10 mouse cellular contexts compared by ENCODE assay signal in the genomic region with DNA sequence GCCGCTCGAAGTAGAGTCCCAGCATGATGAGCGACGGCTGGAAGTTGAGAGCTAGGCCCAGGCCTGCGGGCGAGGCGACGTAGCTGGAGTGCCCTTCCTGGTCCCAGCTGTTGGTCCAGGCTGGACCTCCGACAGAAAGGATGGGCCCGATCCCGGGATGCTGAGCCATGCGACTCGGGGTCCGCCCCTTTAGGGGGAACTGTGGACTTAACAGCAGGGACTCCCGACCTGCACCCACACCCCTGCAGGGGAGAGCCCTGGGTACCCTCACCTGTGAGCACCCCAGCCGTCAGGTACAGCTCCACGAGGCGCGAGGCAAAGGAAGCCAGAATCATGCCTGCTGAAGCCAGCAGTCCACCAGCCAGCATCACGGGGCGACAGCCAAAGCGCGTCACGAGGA. TPM values are rescaled to one million over a fixed set of nuclear protein-coding genes. Genes with fewer than 3 reads are reported as not detected.
DNase-seq lines count a peak whose midpoint lies in the region; ATAC-seq and TF ChIP-seq lines count a peak whose summit lies in the region.
"Had no signal": no experiment of that assay in that cellular context is flagged by ENCODE, and none has a peak within 500 bp of the region (broad histone marks: within the 10 kb centered on the region; RNA-seq: fewer than 3 reads in every experiment).

No protein-coding gene starts in this region.

- peak; percentile 30; the same call in 1 of the 2 replicates for ATAC-seq in kidney, postnatal 0 days (replicated peaks; ENCODE audit: low FRiP score, low read depth)
- no peak for ATAC-seq in forebrain, embryonic 11.5 days (replicated peaks; ENCODE audit: low FRiP score)
- no peak for ATAC-seq in neural tube, embryonic 14.5 days (ENCODE audit: low read depth)
- no peak for ATAC-seq in megakaryocyte progenitor cell, adult 5-6 weeks (replicated peaks; ENCODE audit: poor library complexity)
- no peak for ATAC-seq in inflammation-experienced regulatory T-cells, adult 6 months

- intact Hi-C loops in left cerebral cortex, postnatal 4 days (cut with DNase I), result no loop called here

- no peaks in the 10 kb centered on the region for H3K9me3 ChIP-seq in kidney, postnatal 0 days (replicated peaks; ENCODE audit: low read length)
- no peaks in the 10 kb centered on the region for H3K9me3 ChIP-seq in forebrain, embryonic 11.5 days (ENCODE audit: control insufficient read depth, low read length)
- H3K9me3 ChIP-seq in limb, embryonic 10.5 days (replicated peaks), result no peaks in the 10 kb centered on the region
- H3K9me3 ChIP-seq in neural tube, embryonic 14.5 days (ENCODE audit: control insufficient read depth, low read length), result no peaks in the 10 kb centered on the region

- DNase-seq in kidney, postnatal 0 days (ENCODE audit: low spot score), result no peak
- no peak for DNase-seq in kidney, adult 18-20 months
- DNase-seq in forebrain, embryonic 11.5 days (ENCODE audit: low spot score), result no peak
- DNase-seq in limb, embryonic 10.5 days (ENCODE audit: low spot score), result no peak
- no peak for DNase-seq in left cerebral cortex, postnatal 4 days

- WGBS in kidney, postnatal 0 days, result 35% methylated on average over 24 of the region's 24 CpGs
- 27% methylated on average over 24 of the region's 24 CpGs for WGBS in forebrain, embryonic 11.5 days
- 33% methylated on average over 24 of the region's 24 CpGs for WGBS in limb, embryonic 10.5 days
- WGBS in neural tube, embryonic 14.5 days, result 27% methylated on average over 23 of the region's 24 CpGs

- peaks cover 13% of the 10 kb centered on the region; the same call in 1 of the 2 replicates for H3K36me3 ChIP-seq in kidney, postnatal 0 days (ENCODE audit: insufficient read depth, low read length)
- no peaks in the 10 kb centered on the region; the same call in 1 of the 2 replicates for H3K36me3 ChIP-seq in forebrain, embryonic 11.5 days (ENCODE audit: control insufficient read depth, insufficient read depth, low read length)
- peaks cover 17% of the 10 kb centered on the region for H3K36me3 ChIP-seq in limb, embryonic 10.5 days
- peaks cover 13% of the 10 kb centered on the region; the same call in 1 of the 2 replicates for H3K36me3 ChIP-seq in neural tube, embryonic 14.5 days (ENCODE audit: control insufficient read depth, insufficient read depth, low read length)

- 0 out of 2 replicates have a peak, but pooled peaks cover 9% of the 10 kb centered on the region for H3K27me3 ChIP-seq in kidney, postnatal 0 days (ENCODE audit: insufficient read depth, low read length)
- peaks cover 26% of the 10 kb centered on the region for H3K27me3 ChIP-seq in forebrain, embryonic 11.5 days (ENCODE audit: control insufficient read depth, insufficient read depth, low read length)
- peaks cover 61% of the 10 kb centered on the region for H3K27me3 ChIP-seq in limb, embryonic 10.5 days (ENCODE audit: low read depth, poor library complexity, severe bottlenecking)
- peaks cover 9% of the 10 kb centered on the region for H3K27me3 ChIP-seq in neural tube, embryonic 14.5 days (ENCODE audit: control insufficient read depth, insufficient read depth, low read length)

- peak overlapping the region; percentile 59; the same call in 1 of the 2 replicates for H3K9ac ChIP-seq in kidney, postnatal 0 days (ENCODE audit: low read depth, low read length)
- peak overlapping the region; percentile 44; the same call in 1 of the 2 replicates for H3K9ac ChIP-seq in forebrain, embryonic 11.5 days (ENCODE audit: low read length)
- H3K9ac ChIP-seq in neural tube, embryonic 14.5 days (replicated peaks; ENCODE audit: low read depth, low read length), result peak overlapping the region; percentile 49

- TF ChIP-seq CTCF in kidney, postnatal 0 days (IDR thresholded peaks at IDR 0.05; ENCODE audit: low read depth), result no peak

- peaks cover 11% of the 10 kb centered on the region for H3K4me1 ChIP-seq in kidney, postnatal 0 days (replicated peaks; ENCODE audit: insufficient read depth, low read length)
- peaks cover 7% of the 10 kb centered on the region for H3K4me1 ChIP-seq in forebrain, embryonic 11.5 days (replicated peaks; ENCODE audit: control insufficient read depth, insufficient read depth, low read length)
- peaks cover 42% of the 10 kb centered on the region for H3K4me1 ChIP-seq in limb, embryonic 10.5 days
- no peaks in the 10 kb centered on the region for H3K4me1 ChIP-seq in neural tube, embryonic 14.5 days (ENCODE audit: control insufficient read depth, insufficient read depth, low read length)

- no peak overlapping the region for H3K27ac ChIP-seq in kidney, postnatal 0 days
- no peak overlapping the region for H3K27ac ChIP-seq in forebrain, embryonic 11.5 days (ENCODE audit: low read depth, low read length)
- H3K27ac ChIP-seq in limb, embryonic 10.5 days, result peak overlapping the region; percentile 71
- no peak overlapping the region for H3K27ac ChIP-seq in neural tube, embryonic 14.5 days (ENCODE audit: low read depth, low read length)

- peak overlapping the region; percentile 64 for H3K4me2 ChIP-seq in kidney, postnatal 0 days (ENCODE audit: low read length)
- H3K4me2 ChIP-seq in forebrain, embryonic 11.5 days (ENCODE audit: low read depth, low read length, severe bottlenecking), result peak overlapping the region; percentile 55
- peak overlapping the region; percentile 53 for H3K4me2 ChIP-seq in neural tube, embryonic 14.5 days (ENCODE audit: low read depth, low read length)

- H3K4me3 ChIP-seq in kidney, postnatal 0 days (replicated peaks; ENCODE audit: low read depth, low read length), result peak overlapping the region; percentile 33
- H3K4me3 ChIP-seq in forebrain, embryonic 11.5 days (ENCODE audit: low read depth, low read length), result peak overlapping the region; percentile 25
- peak overlapping the region; percentile 51 for H3K4me3 ChIP-seq in limb, embryonic 10.5 days
- H3K4me3 ChIP-seq in neural tube, embryonic 14.5 days (ENCODE audit: low read depth, low read length), result peak overlapping the region; percentile 23

RNA-seq across cellular contexts. Expression of a gene that starts 2.0 kb away (rescaled TPM):
- polyA plus RNA-seq in kidney, postnatal 0 days (2015; fragmentation: Nextera tagmentation; extraction: Ambion mirVana), result 0.23 TPM in 1 of 2 replicates, not detected in the other
- polyA plus RNA-seq in forebrain, embryonic 11.5 days (2014; fragmentation: Nextera tagmentation; extraction: Ambion mirVana), result 0.16 TPM in 1 of 2 replicates, not detected in the other
- polyA plus RNA-seq in limb, embryonic 10.5 days (2016; fragmentation: Nextera tagmentation; extraction: Ambion mirVana), result 0.16 TPM in 1 of 2 replicates, not detected in the other
- polyA plus RNA-seq in neural tube, embryonic 14.5 days (2014; fragmentation: Nextera tagmentation; extraction: Ambion mirVana), result 0.21 and 0.35 TPM in 2 replicates
- total RNA-seq in megakaryocyte progenitor cell, adult 5-6 weeks (2015), result not detected in 2 replicates
- total RNA-seq in megakaryocyte progenitor cell, adult 5-6 weeks (2017), result not detected in 2 replicates
- not detected for total RNA-seq in left cerebral cortex, postnatal 4 days (2021)
- not detected for polyA plus RNA-seq in inflammation-experienced regulatory T-cells, adult 6 months (2017; shearing (Covaris generic))
- total RNA-seq: hematopoietic stem cell, adult 5-6 weeks had no signal
- polyA plus RNA-seq: testis, adult 2 months had no signal

RNA-seq across cellular contexts. Expression of a gene that starts 23.4 kb away (rescaled TPM):
- 0.33 and 0.42 TPM in 2 replicates for polyA plus RNA-seq in kidney, postnatal 0 days (2015; fragmentation: Nextera tagmentation; extraction: Ambion mirVana)
- 0.31 and 0.41 TPM in 2 replicates for polyA plus RNA-seq in forebrain, embryonic 11.5 days (2014; fragmentation: Nextera tagmentation; extraction: Ambion mirVana)
- 0.11 and 0.48 TPM in 2 replicates for polyA plus RNA-seq in limb, embryonic 10.5 days (2016; fragmentation: Nextera tagmentation; extraction: Ambion mirVana)
- polyA plus RNA-seq in neural tube, embryonic 14.5 days (2014; fragmentation: Nextera tagmentation; extraction: Ambion mirVana), result 1.3 and 1.5 TPM in 2 replicates
- total RNA-seq in megakaryocyte progenitor cell, adult 5-6 weeks (2015), result 0.22 and 0.46 TPM in 2 replicates
- total RNA-seq in megakaryocyte progenitor cell, adult 5-6 weeks (2017), result not detected in 2 replicates
- total RNA-seq in left cerebral cortex, postnatal 4 days (2021), result 1 to 10 TPM; 1.9 to 2.4 TPM
- not detected for polyA plus RNA-seq in inflammation-experienced regulatory T-cells, adult 6 months (2017; shearing (Covaris generic))
- total RNA-seq: hematopoietic stem cell, adult 5-6 weeks had no signal

RNA-seq across cellular contexts. Expression of a gene that starts 23.6 kb away (rescaled TPM):
- 31.8 and 35.6 TPM in 2 replicates for polyA plus RNA-seq in kidney, postnatal 0 days (2015; fragmentation: Nextera tagmentation; extraction: Ambion mirVana)
- polyA plus RNA-seq in forebrain, embryonic 11.5 days (2014; fragmentation: Nextera tagmentation; extraction: Ambion mirVana), result 29.0 and 32.4 TPM in 2 replicates
- 38.3 and 52.5 TPM in 2 replicates for polyA plus RNA-seq in limb, embryonic 10.5 days (2016; fragmentation: Nextera tagmentation; extraction: Ambion mirVana)
- 47.3 and 58.8 TPM in 2 replicates for polyA plus RNA-seq in neural tube, embryonic 14.5 days (2014; fragmentation: Nextera tagmentation; extraction: Ambion mirVana)
- 4.1 and 8.3 TPM in 2 replicates for total RNA-seq in megakaryocyte progenitor cell, adult 5-6 weeks (2015)
- total RNA-seq in megakaryocyte progenitor cell, adult 5-6 weeks (2017), result 8.8 and 9.0 TPM in 2 replicates
- total RNA-seq in left cerebral cortex, postnatal 4 days (2021), result 10 to 100 TPM; 63.3 to 69.7 TPM
- 1 to 10 TPM; 6.6 to 8.4 (median 8.3) TPM for polyA plus RNA-seq in inflammation-experienced regulatory T-cells, adult 6 months (2017; shearing (Covaris generic))

RNA-seq across cellular contexts. Expression of a gene that starts 32.8 kb away (rescaled TPM):
- 23.9 and 25.0 TPM in 2 replicates for polyA plus RNA-seq in kidney, postnatal 0 days (2015; fragmentation: Nextera tagmentation; extraction: Ambion mirVana)
- polyA plus RNA-seq in forebrain, embryonic 11.5 days (2014; fragmentation: Nextera tagmentation; extraction: Ambion mirVana), result 1.3 and 4.2 TPM in 2 replicates
- 2.6 and 3.1 TPM in 2 replicates for polyA plus RNA-seq in limb, embryonic 10.5 days (2016; fragmentation: Nextera tagmentation; extraction: Ambion mirVana)
- polyA plus RNA-seq in neural tube, embryonic 14.5 days (2014; fragmentation: Nextera tagmentation; extraction: Ambion mirVana), result 1.7 and 2.3 TPM in 2 replicates
- total RNA-seq in megakaryocyte progenitor cell, adult 5-6 weeks (2015), result 0.27 and 0.34 TPM in 2 replicates
- not detected in 2 replicates for total RNA-seq in megakaryocyte progenitor cell, adult 5-6 weeks (2017)
- total RNA-seq in left cerebral cortex, postnatal 4 days (2021), result 10 to 100 TPM in 1 of 2 experiments, 1 to 10 TPM in 1; 10.0 to 11.3 TPM
- 1 to 10 TPM in 1 of 3 experiments, under 1 TPM in 1, not detected in 1; 0.21 to 1.6 TPM for polyA plus RNA-seq in inflammation-experienced regulatory T-cells, adult 6 months (2017; shearing (Covaris generic))
